Mouse (Mus musculus): ENCODE data around the gene Sync. TPM values are rescaled to one million over a fixed set of nuclear protein-coding genes. Genes with fewer than 3 reads are reported as not detected.

Sync gene
- total and polyA plus RNA-seq, 3 experiments = 0.16 TPM; not detected in 2

DNA sequence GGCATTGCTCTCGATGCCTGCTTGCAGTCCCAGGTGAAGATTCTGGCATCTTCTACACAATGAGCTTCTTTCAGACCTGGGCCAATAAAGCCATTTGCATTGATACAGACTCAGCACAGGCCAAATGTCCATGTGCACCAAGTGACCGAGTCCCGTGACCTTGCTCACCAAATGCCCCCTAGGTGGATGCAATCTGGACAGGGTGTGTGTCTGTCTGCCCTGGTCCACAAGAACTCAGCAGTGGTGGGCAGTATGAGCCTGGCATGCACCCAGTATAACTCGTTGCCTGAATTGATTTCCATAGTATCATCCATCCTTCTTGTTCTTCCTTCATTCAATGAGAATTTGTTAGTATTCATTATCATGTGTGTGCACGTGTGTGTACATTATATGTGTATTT is 4.2 kb upstream of the Sync start:
- dilution Hi-C loops (cut with MboI; ENCODE audit: extremely low pct_ligation_motif_present, extremely low pct_unique_long_range_greater_than_20kb, low sequenced_read_pairs) = no loop called here
- in situ Hi-C loops (cut with MboI; ENCODE audit: low pct_ligation_motif_present, low pct_unique_long_range_greater_than_20kb, low sequenced_read_pairs) = no loop called here
- H3K79me2 ChIP-seq (replicated peaks; ENCODE audit: control insufficient read depth, extremely low read depth, insufficient read depth, poor library complexity, severe bottlenecking) = no peaks in the 10 kb centered on the region
- peaks cover 8% of the 10 kb centered on the region for H3K27me3 ChIP-seq (replicated peaks)
- DNase-seq (ENCODE audit: extremely low read depth) = no peak
- no peak overlapping the region for H3K9ac ChIP-seq (ENCODE audit: insufficient read depth, low read depth)
- no peak overlapping the region for H3K4me3 ChIP-seq (replicated peaks in 1 of 3; ENCODE audit: low read depth in 2 of 3, low read length in 2 of 3, poor library complexity in 1 of 3)
- no peak for TF ChIP-seq KAT2A (IDR thresholded peaks at IDR 0.05; ENCODE audit: insufficient replicate concordance, low read length)
- no peak for TF ChIP-seq USF1 (IDR thresholded peaks at IDR 0.05; ENCODE audit: low read depth, low read length)
- no peak for TF ChIP-seq ZMIZ1 (IDR thresholded peaks at IDR 0.05; ENCODE audit: low read depth, low read length)
- TF ChIP-seq BHLHE40 (IDR thresholded peaks at IDR 0.05; ENCODE audit: low read depth, low read length) = no peak
- TF ChIP-seq TCF12 (IDR thresholded peaks at IDR 0.05; ENCODE audit: low read depth, low read length) = no peak
- TF ChIP-seq JUN (IDR thresholded peaks at IDR 0.05; ENCODE audit: insufficient read depth, low read depth, low read length) = no peak
- no peak for TF ChIP-seq UBTF (IDR thresholded peaks at IDR 0.05; ENCODE audit: low read depth, low read length)
- no peak for TF ChIP-seq EP300 (IDR thresholded peaks at IDR 0.05; ENCODE audit: low read length)
- TF ChIP-seq TBP (conservative IDR thresholded peaks at IDR 0.05; ENCODE audit: low read depth, low read length) = no peak
- no peak for TF ChIP-seq ZKSCAN1 (IDR thresholded peaks at IDR 0.05; ENCODE audit: borderline replicate concordance, low read depth, low read length)
- TF ChIP-seq ETS1 (conservative IDR thresholded peaks at IDR 0.05; ENCODE audit: low read depth, low read length) = no peak
- no peaks in the 10 kb centered on the region for H3K36me3 ChIP-seq (replicated peaks in 1 of 2; ENCODE audit: control insufficient read depth in 1 of 2, insufficient read depth in 1 of 2, low read length in 1 of 2)
- no peaks in the 10 kb centered on the region for H3K9me3 ChIP-seq (replicated peaks; ENCODE audit: low read length)
- no peak overlapping the region for H3K4me2 ChIP-seq (ENCODE audit: insufficient read depth, low read depth, poor library complexity, severe bottlenecking)
- H3K27ac ChIP-seq (ENCODE audit: insufficient read depth, low read depth) = no peak overlapping the region
- H3K4me1 ChIP-seq (ENCODE audit: control insufficient read depth in 1 of 2, insufficient read depth in 2 of 2) = peaks cover under 1 to 3% of the 10 kb centered on the region in 2 experiments; a peak in 3 of 4 replicates

DNA sequence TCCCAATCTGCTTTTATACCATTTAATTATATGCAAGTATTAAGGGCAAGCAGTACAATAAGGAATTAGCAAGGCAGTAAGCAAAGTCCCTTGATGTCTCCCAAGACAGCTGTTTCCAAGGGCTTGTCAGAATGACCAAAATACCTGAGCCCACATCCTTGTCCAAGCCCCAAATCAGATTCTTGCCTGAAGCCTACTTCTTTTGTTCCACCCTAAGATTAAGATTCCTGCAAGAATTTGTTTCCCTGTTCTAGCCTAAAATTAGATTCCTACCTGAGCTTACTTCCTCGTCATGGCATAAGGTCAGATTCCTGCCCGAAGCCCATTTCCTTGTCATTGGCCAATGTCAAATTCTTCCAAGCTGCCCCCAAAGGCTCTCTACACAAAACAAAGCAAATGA is 2.7 kb upstream of the Sync start:
- Histone ChIP-seq H3K4me3 (replicated peaks in 1 of 3; ENCODE audit: low read depth in 2 of 3, low read length in 2 of 3, poor library complexity in 1 of 3) (no peak overlapping the region), H3K36me3 (replicated peaks in 1 of 2; ENCODE audit: control insufficient read depth in 1 of 2, insufficient read depth in 1 of 2, low read length in 1 of 2) (no peaks in the 10 kb centered on the region), H3K4me1 (ENCODE audit: control insufficient read depth in 1 of 2, insufficient read depth in 2 of 2) (peaks cover 3% of the 10 kb centered on the region in 2 experiments; a peak in 3 of 4 replicates), H3K27ac (ENCODE audit: insufficient read depth, low read depth) (no peak overlapping the region), H3K79me2 (replicated peaks; ENCODE audit: control insufficient read depth, extremely low read depth, insufficient read depth, poor library complexity, severe bottlenecking) (no peaks in the 10 kb centered on the region), H3K9me3 (replicated peaks; ENCODE audit: low read length) (no peaks in the 10 kb centered on the region), H3K27me3 (replicated peaks) (peaks cover 9% of the 10 kb centered on the region), H3K9ac (ENCODE audit: insufficient read depth, low read depth) (no peak overlapping the region), H3K4me2 (ENCODE audit: insufficient read depth, low read depth, poor library complexity, severe bottlenecking) (no peak overlapping the region)
- dilution Hi-C loops (cut with MboI; ENCODE audit: extremely low pct_ligation_motif_present, extremely low pct_unique_long_range_greater_than_20kb, low sequenced_read_pairs) = no loop called here
- in situ Hi-C loops (cut with MboI; ENCODE audit: low pct_ligation_motif_present, low pct_unique_long_range_greater_than_20kb, low sequenced_read_pairs) = no loop called here
- DNase-seq (ENCODE audit: extremely low read depth) = no peak
- TF ChIP-seq MYC (IDR thresholded peaks at IDR 0.05; ENCODE audit: low read depth, low read length) = no peak
- TF ChIP-seq CHD1 (IDR thresholded peaks at IDR 0.05; ENCODE audit: low read depth, low read length) = no peak
- TF ChIP-seq USF2 (conservative IDR thresholded peaks at IDR 0.05; ENCODE audit: low read depth, low read length) = no peak
- TF ChIP-seq JUN (IDR thresholded peaks at IDR 0.05; ENCODE audit: insufficient read depth, low read depth, low read length) = no peak
- TF ChIP-seq ELF1 (IDR thresholded peaks at IDR 0.05; ENCODE audit: low read depth, low read length) = no peak
- TF ChIP-seq MAX (IDR thresholded peaks at IDR 0.05; ENCODE audit: low read length) = no peak
- no peak for TF ChIP-seq IRF4 (IDR thresholded peaks at IDR 0.05; ENCODE audit: low read depth, low read length)
- TF ChIP-seq TBP (conservative IDR thresholded peaks at IDR 0.05; ENCODE audit: low read depth, low read length) = no peak

All from CH12.LX (cell line).